Mouse (Mus musculus) adrenal gland, postnatal 10 days (tissue): ENCODE data around the gene Aass. TPM values are rescaled to one million over a fixed set of nuclear protein-coding genes. Genes with fewer than 3 reads are reported as not detected.
A peak's percentile ranks its signal among the peaks of the same experiment; 100 is the strongest.
"Not testable (repeated sequence)": the region's sequence is repeated elsewhere in the genome, so short reads cannot be mapped to it uniquely, and the experiment has no call there.

Experiments
- DNase-seq: peaks from one replicate; pipeline ENCODE4 v3.0.0; 2021; ENCODE audit warnings: mixed read lengths
- long read RNA-seq, 2 experiments: library from polyadenylated mRNA; stranded (forward); transcript quantifications; one replicate each; pipeline ENCODE4 v2.0.0; 2021
- total RNA-seq, 2 experiments: library from RNA; stranded (reverse); gene quantifications; 2 replicates each; pipeline ENCODE4 v1.2.3; 2021

Gene Aass
- total RNA-seq = 10 to 100 TPM in 1 of 2 experiments, 1 to 10 TPM in 1; 4.0 to 11.0 TPM
- long read RNA-seq, experiment 1, transcript Aass-201 (24 exons, 3,701 nt) = major isoform, 5 of 9 reads
- long read RNA-seq, experiment 1, partial matches to known transcripts = 2 of 9 reads
- long read RNA-seq, experiment 1, other reads (novel, unspliced or antisense) = 2 of 9 reads
- long read RNA-seq, experiment 2, partial matches to known transcripts = 1 of 3 reads
- long read RNA-seq, experiment 2, other reads (novel, unspliced or antisense) = 0 of 3 reads

DNA sequence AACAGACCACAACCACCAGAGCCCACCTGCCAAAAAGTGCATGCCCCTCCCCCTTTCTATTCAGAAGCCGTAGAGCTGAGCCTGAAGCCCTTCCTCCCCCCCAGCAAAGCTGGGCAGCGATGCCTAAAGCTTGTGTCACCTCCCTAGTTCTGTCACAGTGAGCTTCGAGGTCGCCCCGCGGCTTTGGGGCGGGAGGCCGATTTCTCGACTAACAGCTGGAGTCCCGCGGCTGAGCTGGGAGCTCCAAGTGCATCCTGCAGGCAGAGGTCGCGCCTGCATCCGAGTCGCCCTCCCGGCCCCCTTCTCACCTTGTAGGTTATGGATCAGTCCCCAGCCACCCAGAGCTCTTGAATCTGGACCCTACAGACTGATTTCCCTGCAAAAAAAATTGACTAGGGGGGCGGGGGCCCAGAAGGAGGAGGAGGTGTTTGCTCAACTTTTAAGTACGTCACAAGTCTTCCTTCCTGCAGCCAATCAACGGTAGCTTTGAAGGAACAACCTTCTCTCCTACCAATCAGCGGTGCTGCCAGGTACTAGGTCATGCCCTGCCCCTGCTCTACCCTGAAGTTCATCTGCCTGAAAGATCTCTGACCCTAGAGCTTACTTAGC lies at the start of gene Aass:
Gene Aass (minus strand): TSS at position 414 of the 609 bp plus-strand sequence.
- peak; percentile 54 for DNase-seq

DNA sequence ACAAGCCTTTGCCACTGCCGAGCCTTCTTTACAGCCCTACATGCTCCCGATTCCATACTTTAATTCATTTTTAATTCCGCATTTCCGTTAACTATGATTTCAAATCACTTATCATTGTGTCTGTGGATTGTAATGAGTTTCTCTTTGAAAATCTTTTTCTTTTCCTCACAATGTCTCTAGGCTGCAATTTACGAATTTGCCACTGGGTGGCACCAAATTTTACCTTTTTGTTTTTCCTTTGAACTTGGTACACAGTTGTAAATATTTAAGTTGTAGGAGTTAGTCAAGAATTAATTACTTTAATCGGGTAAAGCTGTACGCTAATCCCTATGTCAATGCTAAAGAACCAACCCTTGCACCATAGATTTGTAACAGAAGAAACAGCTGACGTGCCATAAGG lies 47.3 kb upstream of the Aass start:
- peak; percentile 69 for DNase-seq

DNA sequence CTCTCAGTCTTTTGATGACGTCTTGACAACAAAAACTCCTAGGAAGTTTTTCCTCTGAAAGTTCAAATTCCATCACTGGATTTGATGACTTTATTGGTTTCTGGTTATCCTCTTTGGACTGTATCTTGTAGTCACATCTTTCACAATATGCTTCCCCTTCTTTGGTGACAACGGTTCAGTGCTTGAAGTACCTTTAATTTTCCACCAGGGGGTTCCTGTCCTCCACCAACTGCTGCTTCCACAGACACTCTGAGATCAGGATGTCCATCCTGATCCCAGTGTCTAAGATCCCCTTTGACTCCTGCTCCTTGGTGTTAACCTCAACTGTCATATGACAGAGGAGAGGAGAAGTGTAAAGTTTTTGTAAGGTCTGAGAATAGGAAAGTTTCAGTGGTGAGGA lies 31.0 kb upstream of the Aass start:
- DNase-seq = not testable (repeated sequence)

DNA sequence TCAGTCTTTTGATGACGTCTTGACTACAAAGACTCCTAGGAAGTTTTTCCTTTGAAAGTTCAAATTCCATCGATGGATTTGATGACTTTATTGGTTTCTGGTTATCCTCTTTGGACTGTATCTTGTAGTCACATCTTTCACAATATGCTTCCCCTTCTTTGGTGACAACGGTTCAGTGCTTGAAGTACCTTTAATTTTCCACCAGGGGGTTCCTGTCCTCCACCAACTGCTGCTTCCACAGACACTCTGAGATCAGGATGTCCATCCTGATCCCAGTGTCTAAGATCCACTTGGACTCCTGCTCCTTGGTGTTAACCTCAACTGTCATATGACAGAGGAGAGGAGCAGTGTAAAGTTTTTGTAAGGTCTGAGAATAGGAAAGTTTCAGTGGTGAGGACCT lies 23.6 kb upstream of the Aass start:
- DNase-seq = not testable (repeated sequence)

DNA sequence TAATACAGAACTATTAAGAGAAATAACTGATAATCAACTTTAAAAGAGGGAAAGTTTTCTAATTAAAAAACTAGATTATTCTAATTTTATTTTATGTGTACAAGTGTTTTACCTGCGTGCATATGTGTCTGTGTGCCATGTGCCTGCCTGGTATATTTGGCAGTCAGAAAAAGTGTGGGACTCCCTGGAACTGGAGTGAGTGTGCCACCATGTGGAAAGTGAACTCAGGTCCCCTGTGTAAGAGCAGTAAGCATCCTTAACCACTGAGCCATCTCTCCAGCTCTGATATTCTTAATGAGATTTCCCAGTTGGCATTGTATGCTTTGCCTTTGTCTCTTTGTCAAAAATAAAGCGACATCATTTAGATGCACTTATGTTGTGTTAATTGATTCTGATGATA lies 20.3 kb upstream of the Aass start:
- no peak for DNase-seq

DNA sequence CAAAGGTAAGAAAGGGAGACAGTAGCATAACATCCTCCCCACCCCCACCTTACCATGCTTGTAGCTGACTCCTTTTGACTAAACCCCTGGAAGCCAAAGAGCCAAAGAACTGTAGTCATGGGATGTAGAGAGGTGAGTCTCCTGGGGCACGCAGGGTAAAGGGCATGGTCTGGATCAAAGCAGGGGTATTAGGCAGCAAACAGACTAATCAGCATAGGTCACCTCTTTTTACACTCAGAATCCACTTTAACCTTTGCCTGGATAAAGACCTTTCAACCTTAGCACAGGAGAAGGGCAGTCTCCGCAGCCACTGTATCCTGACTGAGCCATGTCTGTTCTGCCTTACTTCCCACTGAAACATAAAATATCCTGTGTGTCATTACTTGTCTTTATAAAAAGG lies 14.4 kb upstream of the Aass start:
- no peak for DNase-seq

DNA sequence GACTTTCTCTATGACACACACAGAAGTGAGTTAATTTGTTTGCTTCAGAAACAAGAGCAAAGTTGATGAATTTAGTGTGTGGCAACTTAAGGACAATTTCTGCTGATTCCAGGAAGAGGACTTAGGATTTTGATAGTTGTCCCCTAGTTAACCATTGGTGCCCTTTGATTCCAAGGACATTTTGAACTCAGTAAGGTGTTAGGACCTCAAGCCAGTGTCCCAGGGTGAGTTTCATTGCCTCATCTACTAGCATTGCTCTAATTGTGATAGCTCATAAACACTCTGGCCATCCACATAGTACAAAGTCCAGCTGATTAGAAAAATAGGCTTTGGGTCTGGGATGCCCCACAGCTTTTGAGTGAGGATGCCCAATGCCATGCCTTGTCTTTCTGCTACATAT lies 11.2 kb upstream of the Aass start:
- no peak for DNase-seq

DNA sequence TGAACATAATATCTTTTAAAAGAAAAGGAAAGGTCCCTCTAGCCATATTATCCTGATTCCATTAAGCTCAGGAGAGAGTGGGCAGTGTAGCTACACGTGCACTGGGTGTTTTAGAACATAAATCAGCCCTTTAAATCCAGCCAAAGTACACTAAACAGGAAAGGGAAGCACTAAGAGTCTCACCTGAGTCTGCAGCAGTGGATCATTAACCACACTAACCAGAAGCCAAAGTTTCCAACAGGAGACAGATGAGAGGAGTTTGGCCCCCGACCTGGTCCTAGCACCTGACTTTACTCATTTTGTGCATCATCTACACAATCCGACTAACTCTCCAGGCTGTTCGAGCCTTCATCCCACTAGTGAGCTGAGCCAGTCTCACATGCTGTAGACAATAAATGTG lies 1.8 kb downstream of the Aass start:
- DNase-seq = no peak

DNA sequence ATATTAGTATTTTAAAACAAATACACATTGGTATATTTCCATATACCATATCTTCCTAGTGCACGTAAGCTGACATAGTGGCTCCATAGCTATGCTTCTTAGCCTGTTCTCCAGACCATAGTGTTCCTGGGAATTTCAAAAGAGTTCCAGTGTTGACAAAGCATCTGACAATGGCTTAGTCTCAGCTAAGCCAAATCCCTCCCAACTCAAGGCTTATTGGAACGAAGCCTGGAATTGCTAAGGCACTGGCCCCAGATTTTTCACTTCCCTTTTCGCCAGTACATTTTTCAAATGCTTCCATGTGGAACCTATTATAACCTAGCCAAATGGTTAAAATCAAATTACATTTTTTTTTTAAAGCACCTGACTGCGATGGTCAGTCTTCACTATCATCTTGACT lies 3.6 kb downstream of the Aass start:
- DNase-seq = peak; percentile 21

DNA sequence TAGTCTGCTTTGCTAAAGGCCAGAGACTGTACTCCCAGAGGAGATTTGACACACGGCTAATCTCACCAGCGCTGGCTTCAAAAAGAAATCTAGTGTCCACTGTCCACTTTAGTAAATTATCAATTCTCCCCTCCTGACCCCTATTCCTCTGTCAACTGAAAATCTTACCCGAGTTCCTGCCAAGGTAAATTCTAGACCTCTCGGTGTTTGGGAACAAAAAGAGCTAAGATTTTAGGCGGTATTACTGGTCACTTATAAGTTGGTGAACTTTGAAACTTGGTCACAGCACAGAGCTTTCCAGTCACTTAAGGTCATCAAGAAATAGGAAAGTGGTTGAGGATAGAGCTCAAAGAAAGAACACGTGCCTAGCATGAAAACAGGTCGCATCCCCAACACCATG lies 6.1 kb downstream of the Aass start:
- no peak for DNase-seq

DNA sequence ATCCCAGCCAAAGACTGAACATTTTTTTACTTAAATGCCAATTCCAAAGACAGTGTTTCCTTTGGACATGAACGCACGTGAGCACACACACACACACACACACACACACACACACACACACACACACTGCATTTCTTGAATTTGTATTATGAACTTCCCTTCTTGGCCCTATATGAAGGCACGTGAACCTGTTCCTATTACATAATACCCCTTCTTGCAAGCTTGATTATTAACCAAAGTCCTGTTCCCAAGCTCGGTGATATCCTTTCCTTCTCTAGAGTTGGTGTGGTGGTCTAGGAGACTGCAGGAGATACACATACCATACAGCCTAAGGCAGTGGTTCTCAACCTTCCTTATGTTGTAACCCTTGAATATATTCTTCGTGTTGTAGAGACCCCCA lies 7.0 kb downstream of the Aass start:
- DNase-seq = no peak

DNA sequence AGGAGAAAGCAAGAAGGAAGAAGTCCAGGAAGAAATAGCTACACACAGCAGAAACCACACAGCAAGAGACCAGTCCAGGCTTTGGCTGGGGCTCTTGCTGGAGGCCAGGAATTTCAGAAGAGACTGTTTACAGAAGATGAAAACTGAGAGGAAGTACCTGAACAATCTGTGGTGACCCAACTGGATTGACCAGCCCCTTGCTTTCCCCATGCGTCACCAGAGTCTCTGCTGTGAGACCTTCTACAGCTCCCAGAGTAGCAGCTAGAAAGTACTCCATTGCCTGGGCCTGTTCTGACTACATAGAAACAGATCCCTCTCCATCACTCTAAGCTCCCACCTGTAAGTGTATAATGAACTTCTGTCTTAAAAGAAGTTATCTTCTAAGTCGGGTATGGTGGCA lies 8.0 kb downstream of the Aass start:
- no peak for DNase-seq

DNA sequence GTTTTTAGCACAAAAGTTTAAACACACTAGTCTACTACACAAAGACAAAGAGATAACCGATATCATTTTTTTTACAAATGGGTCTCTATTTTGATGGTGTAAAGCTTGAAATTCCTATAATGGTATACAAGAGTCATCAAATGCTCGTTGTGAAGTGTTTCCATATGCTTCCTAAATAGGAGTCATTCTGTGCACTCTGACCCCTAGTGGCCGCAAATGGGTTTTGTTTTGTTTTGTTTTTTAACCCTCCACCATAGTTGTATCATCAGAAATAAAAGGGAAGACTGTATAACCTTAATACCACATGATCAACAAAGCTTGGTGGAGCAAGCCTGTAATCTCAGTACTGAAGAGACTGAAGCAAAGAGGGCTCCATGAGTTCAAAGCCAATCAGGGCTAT lies 9.9 kb downstream of the Aass start:
- peak; percentile 24 for DNase-seq

DNA sequence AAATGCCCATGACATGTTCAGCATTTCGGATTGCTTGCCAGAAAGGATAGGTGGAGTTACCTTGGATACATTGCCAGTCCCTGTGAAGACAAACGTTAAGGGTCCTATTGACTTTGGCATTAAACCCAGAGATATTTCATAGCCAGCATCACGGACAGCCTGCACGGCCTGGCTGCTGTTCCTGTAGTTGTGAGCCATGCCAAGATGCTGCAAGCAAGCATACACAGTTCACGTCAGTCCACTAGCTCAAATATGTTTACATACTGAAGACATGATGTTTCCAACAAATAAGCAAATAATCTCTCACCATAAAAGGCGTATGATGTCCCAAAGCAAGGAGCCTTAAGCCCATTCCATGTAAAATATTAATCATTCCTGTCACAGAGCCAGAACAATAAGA lies 18.0 kb downstream of the Aass start:
- no peak for DNase-seq

DNA sequence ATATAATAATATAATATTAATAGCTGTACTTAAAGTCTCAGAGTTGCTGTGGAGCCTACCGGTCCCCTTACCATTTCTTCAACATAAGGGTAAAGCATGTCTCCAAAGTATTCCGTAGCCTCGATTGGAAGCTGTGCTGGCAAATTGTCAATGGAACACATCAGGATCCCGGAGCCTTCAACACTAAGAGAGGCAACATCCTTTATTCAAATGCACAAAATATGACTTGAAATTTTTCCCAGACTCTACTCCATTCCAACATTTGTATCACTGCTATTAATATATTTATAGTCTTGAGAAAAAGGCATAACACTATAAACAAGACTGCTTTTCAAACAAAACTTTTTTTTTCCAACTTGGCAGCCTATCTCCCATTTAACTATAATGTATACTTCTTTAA lies 25.7 kb downstream of the Aass start:
- DNase-seq = no peak

DNA sequence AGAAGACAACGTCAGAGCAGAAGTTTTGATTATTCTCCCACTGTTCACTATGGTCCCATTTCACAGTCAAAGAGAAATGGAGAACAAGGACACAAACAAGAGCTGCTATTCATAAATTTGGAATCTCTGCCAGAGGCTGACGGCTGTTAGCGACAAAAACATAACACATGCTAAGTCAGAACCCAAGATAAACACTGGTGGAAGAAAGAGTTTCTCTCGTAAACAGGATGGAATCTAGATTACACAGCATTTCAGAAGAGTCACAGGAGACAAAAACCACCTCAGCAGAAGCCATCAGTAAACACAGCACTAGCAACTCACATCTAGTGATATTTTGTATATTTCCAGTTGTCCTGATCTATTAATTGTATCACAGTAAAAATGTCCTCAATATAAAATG lies 26.4 kb downstream of the Aass start:
- no peak for DNase-seq

DNA sequence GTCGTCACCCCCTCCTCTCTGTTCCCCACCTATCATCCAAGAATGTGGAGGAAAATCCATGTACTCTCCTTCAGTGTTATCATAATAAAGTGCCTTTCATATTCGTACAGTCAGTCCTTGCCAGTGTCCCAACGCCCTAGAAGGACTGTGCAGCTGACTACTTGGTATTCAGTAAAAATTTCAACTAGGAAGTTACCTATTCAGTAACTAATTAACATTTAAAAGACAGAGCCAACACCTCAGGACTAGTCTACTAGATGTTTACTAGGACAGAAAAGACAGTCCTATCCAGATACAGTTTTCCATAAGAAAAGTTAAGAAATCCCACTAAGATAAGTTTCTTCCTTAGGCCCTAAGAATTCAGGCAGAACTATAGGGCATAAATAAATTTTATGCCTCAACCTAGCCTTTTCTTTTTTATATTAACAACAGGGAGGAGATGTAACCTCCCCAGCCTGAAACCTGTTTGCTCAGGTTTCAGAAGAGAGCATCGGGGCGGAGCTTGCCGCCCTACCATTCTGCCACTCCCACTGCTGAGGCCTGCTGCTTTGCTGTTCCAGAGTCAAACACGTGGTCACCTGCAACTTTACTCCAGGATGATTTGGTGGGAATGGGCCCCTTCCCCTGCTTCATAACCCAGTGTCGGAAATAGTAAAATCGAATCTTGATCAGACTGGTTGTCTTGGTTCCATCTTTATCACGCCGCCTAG lies 42.3 kb downstream of the Aass start:
- not testable (repeated sequence) for DNase-seq

DNA sequence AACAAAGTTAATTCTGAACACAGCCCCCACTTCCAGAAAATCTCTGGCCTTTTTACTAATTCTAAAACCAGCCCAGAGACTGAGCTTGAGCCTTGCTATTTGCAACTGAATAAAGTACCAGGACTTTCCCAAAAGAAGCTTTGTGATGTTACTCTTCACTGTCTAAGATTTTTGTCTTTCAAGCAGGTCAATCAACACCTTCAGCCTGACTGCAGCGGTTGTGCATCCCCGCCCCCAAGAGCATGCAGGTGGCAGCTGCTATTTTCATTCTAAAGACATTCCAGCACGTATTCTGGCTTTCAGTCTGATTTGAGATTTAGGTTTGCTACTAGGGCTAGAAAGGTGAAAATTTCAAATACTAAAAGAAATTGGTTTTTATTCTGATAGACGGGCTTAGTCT lies 43.5 kb downstream of the Aass start:
- DNase-seq = not testable (repeated sequence)

DNA sequence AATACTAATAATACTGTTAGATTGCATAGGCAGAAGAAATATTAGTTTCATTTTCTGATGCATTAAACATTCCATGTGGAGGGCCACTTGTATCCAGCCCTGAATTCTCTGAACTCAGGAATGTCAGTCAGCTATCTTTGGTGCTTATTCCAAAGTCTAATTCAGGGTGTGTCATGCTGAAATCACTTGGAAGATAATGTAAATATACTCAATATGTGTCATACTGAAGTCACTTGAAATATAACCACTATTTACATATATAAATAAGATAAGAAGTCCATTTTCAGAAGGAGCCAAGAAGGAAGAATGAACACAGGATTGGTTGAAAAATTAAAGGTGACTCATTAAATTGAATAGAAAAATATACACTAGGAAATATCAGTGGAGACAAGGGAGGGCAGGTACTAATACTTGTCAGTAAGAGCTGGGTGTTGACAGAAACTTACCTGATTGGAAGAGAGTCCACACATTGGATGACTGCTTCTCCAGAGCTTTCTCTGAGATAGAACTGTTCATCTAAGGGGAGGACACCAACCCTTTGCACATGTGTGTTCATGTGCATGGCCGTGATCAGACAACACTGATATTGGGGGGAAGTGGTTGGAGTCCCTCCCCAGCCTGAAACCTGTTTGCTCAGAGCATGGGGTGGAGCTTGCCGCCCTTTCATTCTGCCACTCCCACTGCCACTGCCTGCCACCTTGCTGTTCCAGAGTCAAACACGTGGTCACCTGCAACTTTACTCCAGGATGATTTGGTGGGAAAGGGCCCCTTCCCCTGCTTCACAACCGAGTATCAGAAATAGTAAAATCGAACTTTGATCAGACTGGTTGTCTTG lies 48.0 kb downstream of the Aass start:
- no peak for DNase-seq

DNA sequence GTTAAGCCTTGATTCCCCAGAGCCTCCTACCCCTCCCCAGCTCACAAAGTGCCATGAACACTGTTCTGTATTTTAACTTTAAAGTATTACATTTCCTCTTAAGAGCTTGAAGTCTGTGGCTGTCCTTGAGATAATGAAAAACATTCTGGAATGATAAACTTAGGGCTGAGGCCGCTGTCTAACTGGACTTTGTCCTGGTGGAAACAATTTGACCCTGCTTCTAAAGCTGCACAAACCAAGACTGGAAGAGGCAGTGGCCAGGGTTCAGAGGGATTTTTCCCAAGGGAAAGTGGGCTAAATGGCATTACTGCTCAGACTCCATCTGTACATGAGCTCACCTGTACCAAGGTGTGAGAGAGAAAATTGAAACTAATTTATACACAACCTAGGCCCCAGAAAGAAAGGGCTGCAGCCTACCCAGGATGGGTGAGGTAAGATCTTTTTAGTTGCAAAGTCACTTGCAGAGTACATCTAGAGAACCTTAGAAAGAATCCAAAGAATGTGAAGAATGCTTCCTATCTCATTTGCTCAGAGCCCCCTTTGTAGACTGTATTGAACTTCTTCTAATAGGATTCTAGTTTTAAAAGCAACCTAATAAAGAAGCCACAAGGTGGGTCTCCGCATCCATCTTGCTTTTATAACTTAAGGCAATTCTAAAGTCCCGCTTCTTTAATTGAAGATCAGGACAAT lies 52.6 kb downstream of the Aass start:
- no peak for DNase-seq

DNA sequence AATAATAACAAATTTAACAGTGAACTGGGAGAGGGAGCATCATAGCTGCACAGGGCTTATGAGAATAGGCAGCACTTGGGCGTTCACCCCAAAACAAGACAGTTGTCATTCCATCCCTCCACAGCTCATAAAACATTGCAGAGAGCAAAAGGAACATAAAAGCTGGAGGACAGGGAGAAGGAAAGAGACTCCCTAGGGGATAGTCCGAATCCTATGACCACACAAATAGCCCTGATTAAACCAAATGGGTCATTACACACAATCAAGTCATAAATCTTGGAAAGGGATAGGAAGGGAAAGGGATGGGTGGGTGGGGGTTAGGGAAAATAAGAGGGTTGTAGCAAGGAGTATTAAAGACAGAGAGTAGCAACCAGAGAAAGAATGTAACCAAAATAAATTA lies 54.5 kb downstream of the Aass start:
- no peak for DNase-seq

DNA sequence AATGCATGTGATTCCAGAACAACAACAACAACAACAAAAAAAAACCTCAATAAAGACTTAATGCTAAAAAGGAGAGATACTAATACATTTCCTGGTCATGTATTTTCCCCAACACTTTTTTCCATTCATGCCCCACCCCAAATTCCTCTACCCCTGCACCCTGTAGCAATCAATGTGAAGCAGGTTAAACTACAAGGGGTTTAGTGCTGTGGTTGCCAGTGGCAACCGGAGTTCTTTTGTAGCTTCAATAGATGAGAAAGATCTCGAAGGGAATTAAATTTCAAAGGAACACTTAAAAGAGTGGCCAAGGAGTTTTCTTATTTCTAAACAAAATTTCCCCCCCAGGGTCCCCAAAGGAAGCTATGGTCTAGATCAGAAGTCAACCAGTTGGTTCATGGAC lies 56.7 kb downstream of the Aass start:
- no peak for DNase-seq
